Mouse (Mus musculus) C2C12 (cell line): ENCODE data around the gene Pigt.

Source experiments
- CEBPB ChIP-seq: IDR thresholded peaks from one replicate; pipeline ENCODE4 v1.6.1; 2011; ENCODE audit warnings: low read depth, mild to moderate bottlenecking, control low read depth, moderate library complexity
- CTCF ChIP-seq: IDR thresholded peaks from one replicate; pipeline ENCODE4 v1.5.1; 2011; ENCODE audit not compliant: control insufficient read depth, insufficient read depth, insufficient read length
- FOSL1 ChIP-seq: IDR thresholded peaks from one replicate; pipeline ENCODE4 v1.8.0; 2011; ENCODE audit warnings: mild to moderate bottlenecking, low read length; ENCODE audit not compliant: poor library complexity, insufficient read depth, severe bottlenecking
- MAX ChIP-seq: IDR thresholded peaks from one replicate; pipeline ENCODE4 v1.6.1; 2011; ENCODE audit warnings: mild to moderate bottlenecking, control low read depth
- MYOG ChIP-seq: IDR thresholded peaks from one replicate; pipeline ENCODE4 v1.6.1; 2011; ENCODE audit not compliant: control insufficient read depth, insufficient read length; ENCODE audit errors: extremely low read depth
- USF1 ChIP-seq: IDR thresholded peaks from one replicate; pipeline ENCODE4 v1.6.1; 2011; ENCODE audit warnings: low read depth, mild to moderate bottlenecking, control low read depth, moderate library complexity

GRCm38 (mm10) chr2:164510621-164511190, 13.4 kb downstream of the Pigt start:
- TF ChIP-seq CTCF (no peak), MYOG (no peak), CEBPB (no peak), FOSL1 (no peak), MAX (no peak), USF1 (no peak)
